Mouse (Mus musculus): ENCODE measurements at regions not wholly inside any gene's neighbourhood (a gene's known extent, or its start where the extent isn't known, plus 50 kb on each side); places are given as distances from the start of the nearest gene placed in this dataset.

- no peak overlapping the region for H3K27ac ChIP-seq (ENCODE audit: low read depth, low read length)
- H3K9ac ChIP-seq: no peak overlapping the region
- no peak overlapping the region for H3K4me3 ChIP-seq (ENCODE audit: low read depth, low read length)
- H3K27me3 ChIP-seq (ENCODE audit: insufficient read depth, low read length): no peaks in the 10 kb centered on the region
- TF ChIP-seq CTCF (IDR thresholded peaks at IDR 0.05; ENCODE audit: low read depth): no peak
- H3K9me3 ChIP-seq (ENCODE audit: low read length): no peaks in the 10 kb centered on the region
- WGBS: 84% methylated on average over 1 of the region's 1 CpGs
- no peaks in the 10 kb centered on the region for H3K36me3 ChIP-seq (ENCODE audit: insufficient read depth)
- no peak for ATAC-seq
- H3K4me1 ChIP-seq (ENCODE audit: insufficient read depth): peaks cover 4% of the 10 kb centered on the region; the same call in 1 of the 2 replicates
- no peak for DNase-seq
- no peak overlapping the region for H3K4me2 ChIP-seq (ENCODE audit: low read depth)
Observed at GRCm38 (mm10) chr13:5711646-5712045, 149.6 kb upstream of the Klf6 start.

DNA sequence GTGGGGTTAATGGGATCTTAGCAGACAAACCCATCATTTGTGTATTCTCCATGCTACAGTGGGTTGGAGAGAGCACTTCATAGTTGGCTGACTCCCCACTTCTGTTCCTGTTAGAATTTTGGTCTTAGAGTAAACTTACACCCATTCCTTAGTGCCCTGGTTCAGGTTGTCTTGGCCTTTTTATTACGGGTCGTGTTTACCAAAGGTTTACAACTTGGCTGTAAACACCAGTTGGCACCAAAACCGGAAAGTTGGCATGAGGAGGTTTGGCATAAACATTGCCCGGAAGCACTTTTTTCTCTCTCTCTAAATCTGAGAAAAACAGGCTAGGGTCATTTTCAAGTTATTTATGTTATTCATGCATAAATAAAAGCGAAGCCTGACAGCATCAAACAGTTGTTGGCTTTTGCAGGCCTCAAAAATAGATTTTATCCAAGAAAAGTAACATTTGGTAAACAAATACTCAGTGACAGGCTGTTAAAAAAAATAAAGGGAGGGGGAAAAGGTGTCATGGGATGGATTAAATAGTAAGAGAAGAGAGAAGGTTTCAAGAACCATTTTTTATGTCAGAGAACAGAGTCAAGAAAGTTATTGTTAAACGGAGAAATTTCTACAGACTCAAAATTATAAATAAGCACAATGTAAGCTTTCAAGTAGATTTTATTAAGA lies 148.0 kb upstream of the Klf6 start:
- WGBS: 46% methylated on average over 6 of the region's 6 CpGs
- H3K4me2 ChIP-seq (ENCODE audit: low read depth): no peak overlapping the region
- no peak overlapping the region for H3K9ac ChIP-seq
- H3K36me3 ChIP-seq (ENCODE audit: insufficient read depth): no peaks in the 10 kb centered on the region
- no peak for TF ChIP-seq CTCF (IDR thresholded peaks at IDR 0.05; ENCODE audit: low read depth)
- H3K4me3 ChIP-seq (ENCODE audit: low read depth, low read length): no peak overlapping the region
- no peaks in the 10 kb centered on the region for H3K27me3 ChIP-seq (ENCODE audit: insufficient read depth, low read length)
- DNase-seq: peak; percentile 19
- ATAC-seq: peak; percentile 29
- H3K4me1 ChIP-seq (ENCODE audit: insufficient read depth): peaks cover 4% of the 10 kb centered on the region; the same call in 1 of the 2 replicates
- no peak overlapping the region for H3K27ac ChIP-seq (ENCODE audit: low read depth, low read length)
- no peaks in the 10 kb centered on the region for H3K9me3 ChIP-seq (ENCODE audit: low read length)

GRCm38 (mm10) chr13:5714191-5714591 lies 147.1 kb upstream of the Klf6 start:
- no peaks in the 10 kb centered on the region for H3K36me3 ChIP-seq (ENCODE audit: insufficient read depth)
- 72% methylated on average over 12 of the region's 12 CpGs for WGBS
- H3K4me3 ChIP-seq (ENCODE audit: low read depth, low read length): no peak overlapping the region
- H3K4me1 ChIP-seq (ENCODE audit: insufficient read depth): peaks cover 4% of the 10 kb centered on the region; the same call in 1 of the 2 replicates
- no peak overlapping the region for H3K4me2 ChIP-seq (ENCODE audit: low read depth)
- no peak overlapping the region for H3K9ac ChIP-seq
- no peak overlapping the region for H3K27ac ChIP-seq (ENCODE audit: low read depth, low read length)
- H3K27me3 ChIP-seq (ENCODE audit: insufficient read depth, low read length): no peaks in the 10 kb centered on the region
- H3K9me3 ChIP-seq (ENCODE audit: low read length): no peaks in the 10 kb centered on the region
- no peak for TF ChIP-seq CTCF (IDR thresholded peaks at IDR 0.05; ENCODE audit: low read depth)
- no peak for ATAC-seq
- peak; percentile 12 for DNase-seq

GRCm38 (mm10) chr13:5714793-5715192 lies 146.5 kb upstream of the Klf6 start:
- no peak for TF ChIP-seq CTCF (IDR thresholded peaks at IDR 0.05; ENCODE audit: low read depth)
- Histone ChIP-seq H3K9me3 (ENCODE audit: low read length) (no peaks in the 10 kb centered on the region), H3K4me2 (ENCODE audit: low read depth) (no peak overlapping the region), H3K36me3 (ENCODE audit: insufficient read depth) (no peaks in the 10 kb centered on the region), H3K27me3 (ENCODE audit: insufficient read depth, low read length) (no peaks in the 10 kb centered on the region), H3K27ac (ENCODE audit: low read depth, low read length) (no peak overlapping the region), H3K9ac (no peak overlapping the region), H3K4me1 (ENCODE audit: insufficient read depth) (peaks cover 4% of the 10 kb centered on the region; the same call in 1 of the 2 replicates), H3K4me3 (ENCODE audit: low read depth, low read length) (no peak overlapping the region)
- no peak for DNase-seq
- no peak for ATAC-seq

DNA sequence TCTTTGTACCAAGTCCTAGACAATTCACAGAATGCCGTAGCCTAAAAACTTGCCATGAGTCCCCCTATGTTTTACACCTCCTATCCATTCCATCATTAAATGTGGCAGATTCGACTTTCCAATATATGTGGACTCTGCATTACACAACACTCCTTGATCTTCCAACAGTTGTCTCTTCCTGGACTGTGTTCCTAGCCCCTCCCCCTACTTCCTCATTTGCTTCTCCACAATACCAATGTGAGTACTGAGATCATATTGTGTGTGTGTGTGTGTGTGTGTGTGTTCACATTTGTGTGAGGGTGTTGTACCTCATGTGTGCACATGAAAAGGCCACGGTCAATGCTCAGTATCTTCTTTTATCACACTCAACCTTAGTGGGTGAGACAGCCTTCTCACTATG lies 144.5 kb upstream of the Klf6 start:
- 85% methylated on average over 3 of the region's 3 CpGs for WGBS
- TF ChIP-seq CTCF (IDR thresholded peaks at IDR 0.05; ENCODE audit: low read depth): no peak
- no peak for DNase-seq
- no peaks in the 10 kb centered on the region for H3K9me3 ChIP-seq (ENCODE audit: low read length)
- no peak overlapping the region for H3K4me2 ChIP-seq (ENCODE audit: low read depth)
- no peaks in the 10 kb centered on the region for H3K27me3 ChIP-seq (ENCODE audit: insufficient read depth, low read length)
- no peak overlapping the region for H3K27ac ChIP-seq (ENCODE audit: low read depth, low read length)
- peaks cover 4% of the 10 kb centered on the region; the same call in 1 of the 2 replicates for H3K4me1 ChIP-seq (ENCODE audit: insufficient read depth)
- no peaks in the 10 kb centered on the region for H3K36me3 ChIP-seq (ENCODE audit: insufficient read depth)
- ATAC-seq: no peak
- no peak overlapping the region for H3K9ac ChIP-seq
- H3K4me3 ChIP-seq (ENCODE audit: low read depth, low read length): no peak overlapping the region

- Histone ChIP-seq H3K36me3 (ENCODE audit: insufficient read depth) (no peaks in the 10 kb centered on the region), H3K27me3 (ENCODE audit: insufficient read depth, low read length) (no peaks in the 10 kb centered on the region), H3K27ac (ENCODE audit: low read depth, low read length) (no peak overlapping the region), H3K4me3 (ENCODE audit: low read depth, low read length) (no peak overlapping the region), H3K4me2 (ENCODE audit: low read depth) (no peak overlapping the region), H3K9ac (no peak overlapping the region), H3K4me1 (ENCODE audit: insufficient read depth) (no peaks in the 10 kb centered on the region), H3K9me3 (ENCODE audit: low read length) (no peaks in the 10 kb centered on the region)
- no peak for TF ChIP-seq CTCF (IDR thresholded peaks at IDR 0.05; ENCODE audit: low read depth)
- WGBS: 89% methylated on average over 2 of the region's 2 CpGs
- no peak for ATAC-seq
- no peak for DNase-seq
Observed at GRCm38 (mm10) chr13:5723319-5723718, 138.0 kb upstream of the Klf6 start.

DNA sequence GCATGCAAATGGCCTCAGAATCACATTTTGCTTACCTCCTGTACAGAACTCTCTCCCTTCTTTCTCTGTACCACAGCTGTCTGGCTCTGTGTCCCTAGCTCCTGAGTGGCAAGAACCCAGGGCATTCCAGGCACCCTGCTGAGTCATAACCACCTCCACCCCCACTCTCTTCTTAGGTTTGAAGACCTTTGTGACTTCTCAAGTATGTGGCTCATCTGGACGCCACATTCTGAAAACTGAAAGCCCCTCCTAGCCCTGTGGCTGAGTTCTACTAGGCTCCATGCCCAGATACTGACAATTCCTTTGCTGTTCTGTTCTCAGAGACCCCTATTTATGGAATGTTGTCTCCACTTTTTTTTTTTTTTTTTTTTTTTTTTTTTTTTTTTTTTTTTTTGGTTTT lies 136.9 kb upstream of the Klf6 start:
- no peaks in the 10 kb centered on the region for H3K36me3 ChIP-seq (ENCODE audit: insufficient read depth)
- no peak overlapping the region for H3K4me3 ChIP-seq (ENCODE audit: low read depth, low read length)
- no peak overlapping the region for H3K9ac ChIP-seq
- DNase-seq (no peak), ATAC-seq (no peak)
- H3K9me3 ChIP-seq (ENCODE audit: low read length): no peaks in the 10 kb centered on the region
- H3K27ac ChIP-seq (ENCODE audit: low read depth, low read length): no peak overlapping the region
- no peak for TF ChIP-seq CTCF (IDR thresholded peaks at IDR 0.05; ENCODE audit: low read depth)
- H3K4me2 ChIP-seq (ENCODE audit: low read depth): no peak overlapping the region
- WGBS: 57% methylated on average over 1 of the region's 1 CpGs
- 0 out of 2 replicates have a peak, but pooled peaks cover 5% of the 10 kb centered on the region for H3K4me1 ChIP-seq (ENCODE audit: insufficient read depth)
- H3K27me3 ChIP-seq (ENCODE audit: insufficient read depth, low read length): no peaks in the 10 kb centered on the region

All from forebrain, postnatal 0 days (tissue).